ENCODE assay signal across 8 mouse cellular contexts in the genomic region with DNA sequence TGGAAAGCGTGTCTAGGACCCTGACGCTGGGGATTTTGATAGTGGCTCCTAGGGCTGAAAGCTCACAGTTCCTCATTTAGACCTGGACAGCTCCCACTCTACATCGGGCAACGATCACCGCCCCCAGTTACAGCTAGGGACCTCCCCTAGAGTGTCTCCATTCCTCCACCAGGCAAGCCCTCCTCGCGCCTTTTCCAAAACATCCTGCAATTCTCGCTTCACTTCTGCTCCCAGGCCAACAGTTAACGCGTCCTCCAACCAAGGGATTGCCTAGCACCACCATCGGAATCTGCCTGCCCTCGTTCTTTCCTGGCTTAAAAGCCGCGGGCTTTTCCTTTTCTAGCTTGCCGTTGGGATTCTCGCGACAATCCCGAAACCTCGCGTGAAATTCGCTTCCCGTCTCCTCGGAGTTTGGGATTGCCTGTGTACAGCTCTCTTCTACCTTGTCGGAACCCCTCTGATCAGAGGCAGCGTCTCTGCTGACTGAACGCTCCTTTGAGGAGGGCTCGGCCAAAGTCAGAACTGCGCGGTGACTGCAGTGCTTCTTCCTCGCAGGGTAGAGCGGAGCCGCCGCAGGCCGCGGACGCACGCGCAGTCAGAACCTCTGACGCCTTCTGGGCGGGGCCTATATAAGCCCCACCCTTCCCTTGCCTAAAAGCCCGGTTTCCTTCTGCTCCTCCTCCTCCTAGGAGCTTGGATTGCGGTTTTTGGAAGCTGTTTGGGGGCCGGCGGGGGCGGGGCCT. TPM values are rescaled to one million over a fixed set of nuclear protein-coding genes. Genes with fewer than 3 reads are reported as not detected.
A peak's percentile ranks its signal among the peaks of the same experiment; 100 is the strongest.
DNase-seq lines count a peak whose midpoint lies in the region; ATAC-seq and TF ChIP-seq lines count a peak whose summit lies in the region.

A gene (plus strand): TSS at position 662 of the 743 bp plus-strand sequence.

- peaks cover 43% of the 10 kb centered on the region for H3K27me3 ChIP-seq in embryonic facial prominence, embryonic 14.5 days (replicated peaks; ENCODE audit: control insufficient read depth, insufficient read depth, low read length)
- H3K27me3 ChIP-seq in limb, embryonic 14.5 days (ENCODE audit: control insufficient read depth, insufficient read depth, low read length), result peaks cover 43% of the 10 kb centered on the region
- H3K27me3 ChIP-seq in midbrain, embryonic 16.5 days (ENCODE audit: control insufficient read depth, insufficient read depth, low read depth, low read length), result peaks cover 42% of the 10 kb centered on the region
- H3K27me3 ChIP-seq in spleen, adult 2 months (ENCODE audit: control insufficient read depth, insufficient read depth, low read length), result peaks cover 18% of the 10 kb centered on the region

- peaks cover 1% of the 10 kb centered on the region; the same call in 1 of the 2 replicates for H3K4me1 ChIP-seq in bone marrow, adult 2 months (ENCODE audit: control insufficient read depth, insufficient read depth, low read length)
- H3K4me1 ChIP-seq in embryonic facial prominence, embryonic 14.5 days (ENCODE audit: control insufficient read depth, insufficient read depth, low read length), result peaks cover 29% of the 10 kb centered on the region
- peaks cover 37% of the 10 kb centered on the region for H3K4me1 ChIP-seq in limb, embryonic 14.5 days (ENCODE audit: control insufficient read depth, insufficient read depth, low read length)
- peaks cover 22% of the 10 kb centered on the region for H3K4me1 ChIP-seq in midbrain, embryonic 16.5 days (ENCODE audit: control insufficient read depth, insufficient read depth, low read length)
- peaks cover 11% of the 10 kb centered on the region for H3K4me1 ChIP-seq in spleen, adult 2 months (ENCODE audit: control insufficient read depth, insufficient read depth, insufficient read length)

- under 1% methylated on average over 45 of the region's 45 CpGs for WGBS in bone marrow, adult 2 months
- WGBS in embryonic facial prominence, embryonic 14.5 days, result under 1% methylated on average over 42 of the region's 45 CpGs
- 1% methylated on average over 42 of the region's 45 CpGs for WGBS in limb, embryonic 14.5 days
- WGBS in midbrain, embryonic 16.5 days, result under 1% methylated on average over 45 of the region's 45 CpGs
- under 1% methylated on average over 45 of the region's 45 CpGs for WGBS in spleen, adult 2 months

- no peaks in the 10 kb centered on the region for H3K9me3 ChIP-seq in embryonic facial prominence, embryonic 14.5 days (ENCODE audit: control insufficient read depth, low read length)
- H3K9me3 ChIP-seq in limb, embryonic 14.5 days (ENCODE audit: control insufficient read depth, low read length), result no peaks in the 10 kb centered on the region
- H3K9me3 ChIP-seq in midbrain, embryonic 16.5 days (replicated peaks; ENCODE audit: control insufficient read depth, low read length, poor library complexity, severe bottlenecking), result no peaks in the 10 kb centered on the region

- peak within 1 kb of the TSS; percentile 87 for H3K27ac ChIP-seq in bone marrow, adult 2 months (ENCODE audit: control insufficient read depth, insufficient read depth, low read depth, low read length, poor library complexity)
- peak within 1 kb of the TSS; percentile 93 for H3K27ac ChIP-seq in embryonic facial prominence, embryonic 14.5 days (replicated peaks; ENCODE audit: low read depth, low read length)
- peak within 1 kb of the TSS; percentile 99 for H3K27ac ChIP-seq in limb, embryonic 14.5 days (replicated peaks; ENCODE audit: low read depth, low read length)
- peak within 1 kb of the TSS; percentile 92 for H3K27ac ChIP-seq in midbrain, embryonic 16.5 days (ENCODE audit: low read length)
- H3K27ac ChIP-seq in spleen, adult 2 months (ENCODE audit: insufficient read depth, low read length), result peak within 1 kb of the TSS; percentile 98

- H3K36me3 ChIP-seq in embryonic facial prominence, embryonic 14.5 days (ENCODE audit: control insufficient read depth, insufficient read depth, low read length), result no peaks in the 10 kb centered on the region
- no peaks in the 10 kb centered on the region for H3K36me3 ChIP-seq in limb, embryonic 14.5 days (ENCODE audit: control insufficient read depth, insufficient read depth, low read length)
- no peaks in the 10 kb centered on the region for H3K36me3 ChIP-seq in midbrain, embryonic 16.5 days (ENCODE audit: control insufficient read depth, insufficient read depth, low read length)
- H3K36me3 ChIP-seq in spleen, adult 2 months (ENCODE audit: control insufficient read depth, insufficient read depth, low read length), result no peaks in the 10 kb centered on the region

- TF ChIP-seq POLR2A in bone marrow, adult 2 months (IDR thresholded peaks at IDR 0.05; ENCODE audit: borderline replicate concordance, control insufficient read depth, low read depth, low read length), result peak; percentile 86; the same call in 1 of the 2 replicates
- TF ChIP-seq POLR2A in limb, embryonic 14.5 days (IDR thresholded peaks at IDR 0.05; ENCODE audit: borderline replicate concordance, extremely low read depth, insufficient read depth, insufficient read length), result peak; percentile 74; the same call in 1 of the 2 replicates
- TF ChIP-seq POLR2A in spleen, adult 2 months (IDR thresholded peaks at IDR 0.05; ENCODE audit: low read depth, low read length), result peak; percentile 92

- H3K4me3 ChIP-seq in bone marrow, adult 2 months (replicated peaks; ENCODE audit: control insufficient read depth, low read depth, low read length), result peak within 1 kb of the TSS; percentile 78
- H3K4me3 ChIP-seq in embryonic facial prominence, embryonic 14.5 days (ENCODE audit: low read depth, low read length), result peak within 1 kb of the TSS; percentile 51
- H3K4me3 ChIP-seq in limb, embryonic 14.5 days (replicated peaks; ENCODE audit: low read length), result peak within 1 kb of the TSS; percentile 73
- H3K4me3 ChIP-seq in midbrain, embryonic 16.5 days (ENCODE audit: low read depth, low read length), result peak within 1 kb of the TSS; percentile 73
- H3K4me3 ChIP-seq in spleen, adult 2 months (ENCODE audit: extremely low read depth, insufficient read depth, insufficient read length), result peak within 1 kb of the TSS; percentile 89

- peak within 1 kb of the TSS; percentile 99 for H3K4me2 ChIP-seq in embryonic facial prominence, embryonic 14.5 days (ENCODE audit: low read depth, low read length)
- peak within 1 kb of the TSS; percentile 93 for H3K4me2 ChIP-seq in limb, embryonic 14.5 days (replicated peaks; ENCODE audit: low read depth, low read length, severe bottlenecking)
- H3K4me2 ChIP-seq in midbrain, embryonic 16.5 days (ENCODE audit: low read length), result peak within 1 kb of the TSS; percentile 95

- no peak for TF ChIP-seq CTCF in bone marrow, adult 2 months (IDR thresholded peaks at IDR 0.05; ENCODE audit: control insufficient read depth, insufficient read depth, low read length)
- no peak for TF ChIP-seq CTCF in spleen, adult 2 months (IDR thresholded peaks at IDR 0.05; ENCODE audit: extremely low read depth, insufficient read depth, insufficient read length, insufficient replicate concordance)

- peak; percentile 82 for ATAC-seq in embryonic facial prominence, embryonic 14.5 days (ENCODE audit: low read depth)
- ATAC-seq in limb, embryonic 14.5 days (ENCODE audit: low FRiP score, low read depth), result peak; percentile 93
- peak; percentile 87 for ATAC-seq in midbrain, embryonic 16.5 days

- DNase-seq in A20 (ENCODE audit: low read depth, low spot score), result peak; percentile 94
- DNase-seq in embryonic facial prominence, embryonic 14.5 days (ENCODE audit: low spot score), result peak; percentile 98
- DNase-seq in heart, adult 8-10 months (ENCODE audit: low spot score), result peak; percentile 96
- peak; percentile 96 for DNase-seq in kidney, adult 9 months
- peak; percentile 96 for DNase-seq in limb, embryonic 14.5 days (ENCODE audit: low spot score)
- peak; percentile 73 to 86 for DNase-seq in spleen, adult 2 months (ENCODE audit: low read depth in 1 of 2, low spot score in 2 of 2)

- peak within 1 kb of the TSS; percentile 75 for H3K9ac ChIP-seq in embryonic facial prominence, embryonic 14.5 days (ENCODE audit: low read depth, low read length)
- peak within 1 kb of the TSS; percentile 78 for H3K9ac ChIP-seq in limb, embryonic 14.5 days (ENCODE audit: low read depth, low read length, severe bottlenecking)
- H3K9ac ChIP-seq in midbrain, embryonic 16.5 days (ENCODE audit: low read depth, low read length), result peak within 1 kb of the TSS; percentile 87

RNA-seq across cellular contexts. Expression of the gene that starts here (rescaled TPM):
- polyA plus RNA-seq in bone marrow, adult 2 months (2011; ENCODE audit: insufficient read depth, insufficient read length, low replicate concordance, missing spikeins), result 1.4 and 2.2 TPM in 2 replicates
- polyA plus RNA-seq in embryonic facial prominence, embryonic 14.5 days (2014; fragmentation: Nextera tagmentation; extraction: Ambion mirVana), result 51.5 and 64.9 TPM in 2 replicates
- 1 to 10 TPM; 2.5 to 5.5 (median 2.8) TPM for total RNA-seq in heart, adult 8-10 months (2022)
- polyA plus RNA-seq in limb, embryonic 14.5 days (2012; rRNA removed), result 20.5 and 22.9 TPM in 2 replicates
- polyA plus RNA-seq in limb, embryonic 14.5 days (2014; fragmentation: Nextera tagmentation; extraction: Ambion mirVana), result 31.1 and 33.1 TPM in 2 replicates
- 1.3 and 1.9 TPM in 2 replicates for polyA plus RNA-seq in midbrain, embryonic 16.5 days (2015; fragmentation: Nextera tagmentation; extraction: Ambion mirVana)
- polyA plus RNA-seq in spleen, adult 2 months (2012; rRNA removed), result 63.8 and 81.4 TPM in 2 replicates

Comparison
In these comparisons a context has a peak if more than half of its experiments do, and no peak if none do; other contexts are left out.
1. Peak in every context shown above with its lines: DNase-seq, ATAC-seq, H3K4me3 ChIP-seq and H3K27ac ChIP-seq.